Mouse (Mus musculus): ENCODE results near the gene Nif3l1. TPM values are rescaled to one million over a fixed set of nuclear protein-coding genes. Genes with fewer than 3 reads are reported as not detected.

The Nif3l1 gene
- total RNA-seq, 2 experiments from 2014 or later = 10.0 to 12.6 TPM

DNA sequence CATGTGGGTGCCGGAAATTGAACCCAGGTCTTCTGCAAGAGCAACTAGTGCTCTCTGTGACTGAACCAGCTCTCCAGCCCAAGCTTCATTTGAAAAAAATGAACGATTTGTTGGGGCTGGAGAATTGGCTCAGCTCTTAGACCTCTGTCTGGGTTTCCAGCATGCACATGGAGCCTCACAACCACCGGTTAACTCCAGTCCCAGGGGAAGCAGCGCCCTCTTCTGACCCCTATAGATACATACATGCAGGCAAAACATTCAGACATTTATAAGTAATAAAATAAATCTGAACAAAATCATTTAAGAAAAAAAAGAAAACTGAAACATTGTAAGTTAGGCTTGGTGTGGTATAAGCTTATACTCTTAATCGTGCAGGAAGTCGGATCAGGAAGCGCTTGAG, 3.4 kb downstream of the Nif3l1 start:
- intact Hi-C loops (cut with DNase I) = no loop called here
- no peak for DNase-seq

DNA sequence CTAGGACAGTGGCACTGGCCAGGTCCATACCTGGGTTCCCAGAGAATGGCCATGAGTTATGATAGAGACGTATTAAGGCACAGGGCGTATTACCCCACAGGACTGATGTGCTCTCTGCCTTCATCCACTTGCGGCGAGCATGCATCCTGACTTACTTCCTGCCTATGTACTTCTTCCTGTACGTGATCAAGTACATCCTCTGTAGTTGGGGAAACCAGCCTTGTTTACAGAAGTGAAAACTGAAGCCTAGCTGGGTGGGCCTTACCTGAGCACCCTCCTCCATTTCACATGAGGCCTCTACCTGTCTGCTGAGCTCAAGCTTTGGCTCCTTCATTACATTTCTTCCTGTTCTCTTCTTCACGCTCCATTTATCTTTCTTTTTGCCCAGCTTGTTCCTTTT, 9.4 kb downstream of the Nif3l1 start:
- DNase-seq = no peak
- intact Hi-C loops (cut with DNase I) = no loop called here

DNA sequence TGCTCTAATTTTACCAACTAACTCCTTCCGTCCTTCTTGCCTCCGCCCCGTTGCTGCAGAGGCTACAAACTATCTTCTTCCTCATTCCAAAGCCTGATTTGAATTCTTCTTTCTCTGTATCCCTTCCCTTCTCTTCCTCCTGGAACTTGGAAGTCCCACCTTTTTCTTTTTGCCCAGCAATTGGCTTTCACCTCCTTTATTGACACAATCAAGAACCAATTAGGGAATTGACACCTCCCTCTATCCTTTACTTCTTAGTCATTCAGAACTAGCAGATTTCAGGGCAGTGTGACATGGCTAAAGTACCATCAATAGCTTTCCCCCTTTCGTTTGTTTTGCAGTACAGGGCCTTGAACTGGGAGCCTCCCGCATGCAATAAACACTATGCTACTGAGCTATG, 13.2 kb downstream of the Nif3l1 start:
- DNase-seq = no peak
- intact Hi-C loops (cut with DNase I) = no loop called here

DNA sequence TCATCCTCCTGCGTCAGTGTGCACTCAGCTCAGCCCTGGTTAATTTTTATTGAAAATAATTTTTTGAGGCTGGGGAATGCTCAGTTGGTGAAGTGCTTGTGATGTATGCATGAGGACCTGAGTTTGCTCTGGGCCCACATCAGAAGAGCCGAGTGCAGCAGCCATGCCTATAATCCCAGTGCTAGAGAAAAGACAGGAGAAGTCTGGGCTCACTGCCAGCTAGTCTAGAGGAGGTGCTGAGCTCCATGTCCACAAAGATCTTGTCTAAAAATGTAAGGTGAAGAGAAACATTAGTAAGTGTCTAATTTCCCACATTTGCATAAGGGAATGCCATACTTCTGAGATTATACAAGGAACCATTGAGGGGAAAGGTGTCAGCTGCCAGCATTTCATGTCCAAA, 13.9 kb downstream of the Nif3l1 start:
- intact Hi-C loops (cut with DNase I) = no loop called here
- no peak for DNase-seq

DNA sequence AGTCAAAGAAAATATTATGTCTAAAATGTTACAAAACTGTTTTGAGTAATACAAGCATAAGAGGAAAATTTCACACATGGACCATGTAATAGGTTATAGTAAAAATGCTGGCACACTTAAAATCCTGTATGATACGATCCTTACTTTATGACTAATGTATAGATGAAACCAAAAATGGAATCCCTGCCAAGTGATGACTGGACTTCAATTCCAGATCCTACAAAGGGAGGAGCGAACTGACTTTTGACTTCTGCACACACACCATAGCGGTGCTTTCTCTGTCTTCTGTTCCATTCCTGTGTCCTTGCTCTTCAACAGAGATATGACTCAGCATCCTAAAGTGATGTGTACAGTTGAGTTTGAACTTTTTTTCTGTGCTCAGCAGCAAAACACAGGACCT, 15.6 kb downstream of the Nif3l1 start:
- intact Hi-C loops (cut with DNase I) = no loop called here

DNA sequence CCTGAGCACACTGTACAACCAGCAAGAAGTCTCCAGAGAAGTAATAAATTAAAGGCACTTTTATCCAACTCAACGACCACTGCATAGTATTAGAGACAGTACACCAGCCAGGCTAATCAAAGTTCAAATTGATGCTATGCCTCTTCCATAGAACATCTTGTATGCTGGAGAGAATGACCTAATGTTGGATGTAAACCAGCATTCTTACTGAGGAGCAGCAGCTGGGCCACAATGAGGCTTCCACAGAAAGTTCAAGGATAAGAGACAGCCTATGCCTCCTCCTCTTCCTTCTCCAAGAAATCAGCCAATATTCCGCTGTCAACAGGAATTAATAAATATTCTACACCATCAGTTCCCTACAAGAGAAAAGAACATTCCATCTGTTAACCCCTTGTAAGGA, 19.0 kb downstream of the Nif3l1 start:
- intact Hi-C loops (cut with DNase I) = no loop called here
- DNase-seq = no peak

More for the DNA sequence above, 15.6 kb downstream of the Nif3l1 start:
- DNase-seq = no peak

DNA sequence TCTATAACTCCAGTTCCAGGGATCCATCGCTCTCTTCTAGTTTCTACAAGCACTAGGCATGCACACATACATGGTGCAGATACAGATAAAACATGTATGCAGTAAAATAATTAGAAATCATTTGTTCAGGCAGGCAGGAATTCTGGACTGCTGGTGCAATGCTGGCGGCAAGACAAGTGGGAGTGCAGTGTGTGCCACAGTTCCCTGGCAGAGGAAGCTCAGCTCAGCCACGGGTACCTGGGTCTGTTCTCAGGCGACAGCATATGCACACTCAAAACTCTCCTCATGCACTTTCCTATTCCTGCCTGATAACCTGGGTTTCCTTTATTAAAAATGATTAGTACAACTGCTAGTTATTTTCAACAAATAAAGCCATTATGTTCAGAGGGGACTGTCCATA, 20.1 kb downstream of the Nif3l1 start:
- intact Hi-C loops (cut with DNase I) = no loop called here
- DNase-seq = no peak

DNA sequence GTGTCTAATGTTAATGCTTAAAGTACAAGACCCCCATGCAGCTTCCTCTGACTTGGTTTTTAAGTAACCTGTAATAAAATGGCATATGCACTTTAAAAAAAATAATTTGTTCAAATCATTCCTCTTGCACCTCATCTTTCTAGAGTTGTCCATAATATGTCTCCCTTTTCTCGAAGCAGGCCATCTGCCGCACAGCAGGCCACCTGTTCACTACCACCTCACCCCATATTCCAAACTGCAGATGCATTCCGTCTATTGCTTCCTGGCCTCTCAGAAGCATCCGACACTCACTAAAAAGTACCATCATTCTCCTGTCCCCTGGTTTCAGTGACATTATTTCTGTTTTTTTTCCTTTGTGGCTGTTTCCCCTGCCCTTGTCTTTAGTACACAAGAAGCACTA, 20.6 kb downstream of the Nif3l1 start:
- intact Hi-C loops (cut with DNase I) = no loop called here
- DNase-seq = no peak

DNA sequence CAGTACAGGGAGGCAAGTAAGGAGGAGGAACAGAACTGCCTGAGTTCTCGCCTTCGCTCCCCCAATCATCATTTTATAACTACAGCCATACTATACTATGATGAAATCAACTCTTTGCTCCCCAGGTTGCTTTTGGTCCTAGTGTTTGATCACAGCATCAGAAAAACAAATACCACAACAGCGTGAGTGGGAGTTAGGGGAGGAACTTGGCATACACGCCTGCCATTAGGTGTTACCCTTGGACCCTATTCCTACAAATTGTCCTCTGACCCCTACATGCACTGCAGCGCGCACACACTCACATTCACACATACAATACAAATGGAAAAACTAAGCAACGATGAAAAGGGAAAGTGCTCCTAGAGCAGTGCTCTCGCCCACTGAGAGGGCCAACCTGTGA, 30.7 kb downstream of the Nif3l1 start:
- intact Hi-C loops (cut with DNase I) = no loop called here
- DNase-seq = no peak

DNA sequence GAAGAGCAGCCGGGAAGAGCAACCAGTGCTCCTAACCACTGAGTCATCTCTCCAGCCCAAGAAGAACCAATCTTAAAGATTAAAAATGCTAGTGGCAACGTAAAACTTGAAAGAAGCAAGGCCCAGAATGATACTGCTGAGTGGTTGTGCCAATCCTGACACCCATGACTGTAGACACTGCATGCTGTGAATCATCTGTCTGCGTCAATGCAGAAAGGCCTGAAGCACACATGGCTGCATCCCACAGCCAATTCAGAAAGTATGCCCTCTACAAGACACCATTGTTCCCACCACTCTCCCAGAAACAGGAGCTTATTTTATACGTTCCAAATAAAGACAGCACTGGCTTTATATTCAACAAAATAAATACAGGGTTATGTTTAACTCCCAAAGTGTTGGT, 37.7 kb downstream of the Nif3l1 start:
- DNase-seq = no peak
- intact Hi-C loops (cut with DNase I) = no loop called here

DNA sequence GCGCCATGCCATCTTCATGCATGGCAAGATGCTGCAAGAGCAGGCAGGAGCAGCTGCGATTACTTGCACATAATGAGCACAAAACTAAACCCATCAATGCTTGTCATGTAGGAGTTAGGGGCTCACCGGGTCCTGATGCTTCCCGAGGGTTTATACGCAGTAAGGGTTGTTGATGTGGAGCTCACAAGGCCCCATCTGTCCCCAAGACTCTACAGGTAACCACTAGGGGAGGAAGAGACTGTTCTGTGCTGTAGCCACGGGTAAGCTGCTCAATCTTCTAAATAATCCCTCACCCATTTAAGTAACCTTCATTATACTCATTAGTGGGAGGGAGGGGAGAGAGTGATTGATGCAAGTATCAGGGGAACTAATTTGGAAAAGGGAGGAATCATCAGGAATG, 50.7 kb downstream of the Nif3l1 start:
- intact Hi-C loops (cut with DNase I) = no loop called here
- no peak for DNase-seq

DNA sequence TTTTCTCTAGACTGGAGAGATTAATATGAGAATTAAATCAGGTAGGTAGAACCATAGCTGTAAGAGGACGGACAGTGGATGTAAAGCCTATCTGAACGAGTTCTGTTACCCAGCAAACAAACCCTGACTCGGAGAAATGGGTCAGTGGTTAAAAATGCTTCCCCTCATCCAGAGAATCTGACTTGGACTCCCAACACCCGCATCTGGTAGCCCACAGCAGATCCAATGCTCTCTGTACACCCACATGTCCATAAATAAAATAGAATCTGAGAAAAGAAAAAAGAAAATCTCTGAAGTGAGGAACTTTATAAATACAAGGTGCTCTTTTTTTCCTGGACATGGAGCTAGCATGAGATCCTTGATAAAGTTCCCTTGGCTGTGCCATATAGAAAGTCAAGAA, 52.7 kb downstream of the Nif3l1 start:
- intact Hi-C loops (cut with DNase I) = no loop called here
- DNase-seq = no peak

DNA sequence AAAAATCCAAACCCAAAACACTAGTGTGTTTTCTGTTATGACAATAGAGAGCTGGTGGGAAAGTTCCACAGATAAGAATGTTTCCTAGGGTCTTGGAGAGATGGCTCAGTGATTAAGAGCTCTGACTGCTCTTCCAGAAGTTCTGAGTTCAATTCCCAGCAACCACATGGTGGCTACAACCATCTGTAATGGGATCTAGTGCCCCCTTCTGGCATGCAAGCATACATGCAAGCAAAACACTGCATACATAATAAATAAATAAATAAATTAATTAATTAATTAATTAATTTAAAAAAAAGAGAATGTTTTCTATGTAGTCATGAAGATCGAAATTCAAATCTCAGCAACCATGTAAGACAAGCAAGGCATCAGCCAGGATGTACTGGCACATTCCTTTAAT, 53.8 kb downstream of the Nif3l1 start:
- intact Hi-C loops (cut with DNase I) = no loop called here

DNA sequence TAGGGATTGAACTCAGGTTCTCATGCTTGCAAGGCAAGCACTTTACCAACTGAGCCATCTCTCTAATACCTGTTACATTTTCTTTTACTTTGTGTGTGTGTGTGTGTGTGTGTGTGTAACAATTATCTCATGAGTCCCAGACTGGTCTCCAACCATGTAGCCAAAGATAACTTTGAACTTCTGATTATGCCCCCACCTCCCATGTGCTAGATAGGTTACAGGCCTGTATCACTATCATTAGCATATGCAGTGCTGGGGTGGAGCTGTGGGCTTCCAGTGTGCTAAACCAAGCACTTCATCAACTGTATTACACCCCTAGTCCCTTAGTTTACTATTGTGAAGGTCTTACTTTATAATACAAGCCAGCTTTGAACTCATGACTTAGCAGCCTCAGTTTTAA, 58.2 kb downstream of the Nif3l1 start:
- DNase-seq = no peak
- intact Hi-C loops (cut with DNase I) = no loop called here

More for the DNA sequence above, 53.8 kb downstream of the Nif3l1 start:
- no peak for DNase-seq

DNA sequence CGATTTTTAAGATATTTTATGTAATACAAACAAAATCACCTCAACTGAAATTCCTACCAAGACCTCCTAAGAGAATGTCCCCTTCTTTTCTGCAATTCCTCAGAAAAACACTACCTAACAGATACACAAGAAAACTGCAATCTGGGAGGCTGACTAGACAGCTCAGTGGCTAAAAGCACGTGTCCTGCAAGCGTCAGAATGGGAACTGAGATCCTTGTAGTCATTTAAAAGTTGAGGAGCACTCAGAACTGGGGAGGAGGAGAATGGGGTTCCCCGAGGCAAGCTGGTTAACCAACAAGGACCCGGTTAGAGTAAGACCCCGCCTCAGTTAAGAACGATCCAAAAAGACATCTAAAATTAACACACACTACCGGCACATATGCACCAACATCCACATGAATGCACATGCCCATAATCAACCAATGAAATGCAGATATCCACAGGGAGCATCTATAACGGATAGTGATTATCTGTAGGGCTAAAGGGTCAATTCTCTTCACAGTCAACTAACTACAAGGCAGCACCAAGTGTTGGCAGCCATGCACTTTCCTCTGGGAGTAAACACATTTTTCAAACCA, 58.9 kb downstream of the Nif3l1 start:
- DNase-seq = no peak
- intact Hi-C loops (cut with DNase I) = no loop called here

DNA sequence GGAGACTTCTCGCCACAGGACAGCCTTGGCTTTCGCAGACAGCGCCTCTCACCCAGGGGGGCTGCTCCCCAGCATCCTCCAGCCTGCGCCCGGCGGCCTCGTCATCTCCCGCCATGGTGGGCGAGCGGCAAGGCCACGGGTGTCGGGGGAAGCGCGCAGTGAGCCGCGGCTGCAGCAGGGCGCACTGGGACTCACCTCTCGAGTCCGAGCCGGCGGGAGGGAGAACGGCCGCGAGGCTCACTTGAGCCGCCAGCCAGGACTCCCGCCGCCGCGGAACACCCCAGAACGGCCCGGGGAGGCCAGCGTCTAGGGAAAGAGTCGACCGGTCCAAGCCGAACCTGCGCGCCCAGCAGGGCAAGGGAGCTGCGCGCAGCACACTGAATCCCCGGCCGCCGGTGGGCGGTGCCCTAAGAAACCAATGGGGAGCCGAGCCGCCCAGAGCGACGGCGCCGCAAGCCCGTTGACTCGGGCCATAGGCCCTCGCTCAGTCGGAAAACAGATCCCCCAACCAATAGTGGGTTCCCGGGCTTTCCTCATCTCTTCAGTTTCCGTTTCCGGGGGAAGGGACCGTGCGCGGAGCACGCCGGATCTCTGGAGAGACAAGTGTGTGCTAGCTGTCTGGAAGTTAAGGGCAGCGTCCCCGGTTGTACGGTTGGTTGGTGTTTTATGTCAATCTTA, 59.8 kb downstream of the Nif3l1 start, which contains the start of gene Orc2:
Gene Orc2 (minus strand): TSS at position 533 of the 678 bp plus-strand sequence.
- DNase-seq = peak; percentile 88
- intact Hi-C loops (cut with DNase I) = no loop called here

DNA sequence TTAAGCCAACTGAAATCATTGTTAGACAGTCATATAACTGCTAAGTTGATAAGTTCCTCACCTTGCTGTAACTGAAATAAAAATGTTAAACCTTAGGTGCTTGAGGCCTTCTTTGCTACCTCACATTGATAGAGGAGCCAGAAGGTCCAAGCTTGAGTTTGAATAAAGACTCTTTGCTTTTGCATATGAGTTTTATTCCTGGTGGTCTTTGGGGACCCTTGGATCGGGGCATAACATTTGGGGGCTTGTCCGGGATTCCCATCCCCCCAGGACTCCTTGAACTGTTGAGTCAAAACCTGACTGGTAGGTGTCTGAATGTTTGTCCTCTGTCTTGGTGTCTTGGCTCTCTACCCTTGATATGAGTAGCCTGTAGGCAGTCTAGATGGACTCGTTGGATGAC, 62.3 kb downstream of the Nif3l1 start:
- DNase-seq = no peak
- intact Hi-C loops (cut with DNase I) = no loop called here

Other genes starting within 250 kb of the Nif3l1 start
- gene Aox4, start 234.8 kb upstream of the Nif3l1 start, total RNA-seq (2021) = not detected
- not detected for gene Aox2, start 166.8 kb upstream of the Nif3l1 start, total RNA-seq (2021)
- gene Bzw1, start 52.3 kb upstream of the Nif3l1 start, total RNA-seq (2021) = 10 to 100 TPM; 73.7 to 74.5 TPM
- gene Clk1, start 21.1 kb upstream of the Nif3l1 start, total RNA-seq (2021) = 10 to 100 TPM; 59.6 to 68.2 TPM
- 10 to 100 TPM; 13.8 to 17.0 TPM for gene Ppil3, start 335 bp downstream of the Nif3l1 start, total RNA-seq (2021)
- 10 to 100 TPM; 10.7 to 11.2 TPM for gene Orc2, start 60.0 kb downstream of the Nif3l1 start, total RNA-seq (2021)
- gene Fam126b, start 141.2 kb downstream of the Nif3l1 start, total RNA-seq (2021) = 10 to 100 TPM; 15.4 to 16.8 TPM
- gene Ndufb3, start 141.2 kb downstream of the Nif3l1 start, total RNA-seq (2021) = 100 to 1,000 TPM; 300 to 304 TPM